Mouse (Mus musculus) liver, postnatal 0 days (tissue): ENCODE data around the gene Cog7.
A peak's percentile ranks its signal among the peaks of the same experiment; 100 is the strongest.

Experiments used
- CTCF ChIP-seq: sonication (generic); IDR thresholded peaks from 2 replicates; pipeline ENCODE4 v1.5.1; 2016; ENCODE audit warnings: antibody characterized with exemption, low read depth
- EP300 ChIP-seq: IDR thresholded peaks from 2 replicates; pipeline ENCODE4 v1.6.1; 2016; ENCODE audit warnings: antibody characterized with exemption, low read depth, mild to moderate bottlenecking

- TF ChIP-seq CTCF (peak; percentile 64), EP300 (no peak)
These were observed 82.2 kb downstream of the Cog7 start for GRCm38 (mm10) chr7:121899311-121899710.
